Mouse (Mus musculus) myocyte (in vitro differentiated cells): ENCODE measurements around the gene Pitpna. TPM values are rescaled to one million over a fixed set of nuclear protein-coding genes. Genes with fewer than 3 reads are reported as not detected.
A peak's percentile ranks its signal among the peaks of the same experiment; 100 is the strongest.

Experiments used
- H3K27me3 ChIP-seq: one replicate; pipeline ENCODE4 v1.6.1; 2011; ENCODE audit not compliant: control insufficient read depth, insufficient read depth, insufficient read length
- H3K36me3 ChIP-seq: one replicate; pipeline ENCODE4 v1.6.1; 2011; ENCODE audit not compliant: control insufficient read depth, insufficient read depth
- H3K4me2 ChIP-seq: one replicate; pipeline ENCODE4 v1.6.1; 2011; ENCODE audit warnings: low read depth, control low read depth
- H3K4me3 ChIP-seq: one replicate; pipeline ENCODE4 v1.5.1; 2011; ENCODE audit warnings: mild to moderate bottlenecking, control low read depth, moderate library complexity
- H3K79me2 ChIP-seq: one replicate; pipeline ENCODE4 v1.6.1; 2011; ENCODE audit not compliant: control insufficient read depth, insufficient read depth
- H3ac ChIP-seq: one replicate; pipeline ENCODE4 v1.6.1; 2011; ENCODE audit not compliant: control insufficient read depth, insufficient read length
- CEBPB ChIP-seq: IDR thresholded peaks from 2 replicates; pipeline ENCODE4 v1.6.1; 2011; ENCODE audit warnings: mild to moderate bottlenecking, moderate library complexity; ENCODE audit not compliant: poor library complexity, insufficient read depth, severe bottlenecking
- E2F4 ChIP-seq: IDR thresholded peaks from one replicate; pipeline ENCODE4 v1.6.1; 2011; ENCODE audit warnings: mild to moderate bottlenecking, control low read depth, moderate library complexity; ENCODE audit not compliant: insufficient read depth
- MAX ChIP-seq: IDR thresholded peaks from one replicate; pipeline ENCODE4 v1.6.1; 2011; ENCODE audit warnings: low read depth, mild to moderate bottlenecking, control low read depth
- MYOD1 ChIP-seq, 3 experiments: IDR thresholded peaks; one replicate each; pipeline ENCODE4 v1.6.1; 2011; ENCODE audit warnings: control low read depth in 2 of 3, low read depth in 2 of 3, mild to moderate bottlenecking in 2 of 3, moderate library complexity in 1 of 3; ENCODE audit not compliant: insufficient read length in 2 of 3, control insufficient read depth in 1 of 3
- MYOG ChIP-seq, 3 experiments: IDR thresholded peaks; one replicate each; pipeline ENCODE4 v1.6.1; 2011; ENCODE audit warnings: control low read depth in 2 of 3, low read depth in 2 of 3, mild to moderate bottlenecking in 2 of 3; ENCODE audit not compliant: insufficient read length in 2 of 3, control insufficient read depth in 1 of 3, insufficient read depth in 1 of 3
- POLR2A ChIP-seq: IDR thresholded peaks from one replicate; pipeline ENCODE4 v1.6.1; 2011; ENCODE audit warnings: low read depth, mild to moderate bottlenecking, control low read depth, moderate library complexity; ENCODE audit not compliant: insufficient read length
- POLR2AphosphoS2 ChIP-seq: IDR thresholded peaks from one replicate; pipeline ENCODE4 v1.6.1; 2011; ENCODE audit warnings: low read depth, control low read depth; ENCODE audit not compliant: insufficient read length
- REST ChIP-seq: IDR thresholded peaks from one replicate; pipeline ENCODE4 v1.6.1; 2011; ENCODE audit warnings: mild to moderate bottlenecking, control low read depth, moderate library complexity; ENCODE audit not compliant: insufficient read depth, insufficient read length
- SRF ChIP-seq: IDR thresholded peaks from one replicate; pipeline ENCODE4 v1.6.1; 2011; ENCODE audit warnings: low read depth; ENCODE audit not compliant: control insufficient read depth, insufficient read length
- TCF12 ChIP-seq: IDR thresholded peaks from one replicate; pipeline ENCODE4 v1.6.1; 2011; ENCODE audit warnings: mild to moderate bottlenecking, control low read depth; ENCODE audit not compliant: poor library complexity, insufficient read depth, severe bottlenecking
- TCF3 ChIP-seq: IDR thresholded peaks from one replicate; pipeline ENCODE4 v1.6.1; 2011; ENCODE audit warnings: low read depth, control low read depth; ENCODE audit not compliant: insufficient read length
- USF1 ChIP-seq: IDR thresholded peaks from one replicate; pipeline ENCODE4 v1.6.1; 2011; ENCODE audit warnings: low read depth, mild to moderate bottlenecking, control low read depth, moderate library complexity
- polyA plus RNA-seq: library from polyadenylated mRNA; unstranded; fragments of >200 nt; fragmentation: generic; extraction: Trizol; gene quantifications from one replicate; pipeline ENCODE4 v1.2.1, GENCODE M21; 2012; ENCODE audit warnings: missing spikeins

The Pitpna gene
- polyA plus RNA-seq, 1 experiment, result 125 TPM

- Histone ChIP-seq H3K36me3 (peaks cover 23% of the 10 kb centered on the region), H3K4me3 (no peak overlapping the region)
Measured at GRCm38 (mm10) chr11:75620136-75620780, 32.4 kb downstream of the Pitpna start.

GRCm38 (mm10) chr11:75621426-75621825 lies 33.5 kb downstream of the Pitpna start:
- H3K36me3 ChIP-seq, result peaks cover 26% of the 10 kb centered on the region
- H3K4me3 ChIP-seq, result no peak overlapping the region
- H3K4me2 ChIP-seq, result peak overlapping the region; percentile 60
- no peak overlapping the region for H3ac ChIP-seq
- no peaks in the 10 kb centered on the region for H3K79me2 ChIP-seq
- no peaks in the 10 kb centered on the region for H3K27me3 ChIP-seq
- no peak for TF ChIP-seq TCF12
- TF ChIP-seq CEBPB, result no peak
- TF ChIP-seq MYOG (IDR thresholded peaks at IDR 0.05; ENCODE audit: control insufficient read depth in 1 of 3, insufficient read depth in 1 of 3, insufficient read length in 2 of 3, low read depth in 2 of 3), result no peak
- no peak for TF ChIP-seq REST
- TF ChIP-seq MYOD1 (IDR thresholded peaks at IDR 0.05; ENCODE audit: control insufficient read depth in 1 of 3, insufficient read length in 2 of 3, low read depth in 2 of 3), result no peak
- TF ChIP-seq E2F4, result no peak

More at GRCm38 (mm10) chr11:75620136-75620780, 32.4 kb downstream of the Pitpna start:
- TF ChIP-seq REST (no peak), USF1 (no peak), TCF3 (no peak), MYOD1 (IDR thresholded peaks at IDR 0.05; ENCODE audit: control insufficient read depth in 1 of 3, insufficient read length in 2 of 3, low read depth in 2 of 3) (peak; percentile 45 to 64 (median 60)), CEBPB (no peak), POLR2A (no peak), TCF12 (peak; percentile 25), SRF (peak; percentile 93), MAX (no peak), E2F4 (no peak), POLR2AphosphoS2 (peak; percentile 29), MYOG (IDR thresholded peaks at IDR 0.05; ENCODE audit: control insufficient read depth in 1 of 3, insufficient read depth in 1 of 3, insufficient read length in 2 of 3, low read depth in 2 of 3) (peak in 2 of 3 experiments; percentile 29 to 90)
- Histone ChIP-seq H3K79me2 (no peaks in the 10 kb centered on the region), H3ac (no peak overlapping the region), H3K4me2 (peak overlapping the region; percentile 60), H3K27me3 (no peaks in the 10 kb centered on the region)

- no peak overlapping the region for H3K4me3 ChIP-seq
- no peaks in the 10 kb centered on the region for H3K79me2 ChIP-seq
Measured at GRCm38 (mm10) chr11:75622588-75623329, 34.9 kb downstream of the Pitpna start.

GRCm38 (mm10) chr11:75624102-75624554 lies 36.2 kb downstream of the Pitpna start:
- H3ac ChIP-seq, result no peak overlapping the region
- no peaks in the 10 kb centered on the region for H3K27me3 ChIP-seq
- no peak for TF ChIP-seq MYOG (IDR thresholded peaks at IDR 0.05; ENCODE audit: control insufficient read depth in 1 of 3, insufficient read depth in 1 of 3, insufficient read length in 2 of 3, low read depth in 2 of 3)
- no peak for TF ChIP-seq USF1
- TF ChIP-seq TCF12, result no peak
- TF ChIP-seq E2F4, result no peak
- TF ChIP-seq MYOD1 (IDR thresholded peaks at IDR 0.05; ENCODE audit: control insufficient read depth in 1 of 3, insufficient read length in 2 of 3, low read depth in 2 of 3), result no peak
- no peak for TF ChIP-seq CEBPB
- no peak for TF ChIP-seq TCF3
- TF ChIP-seq REST, result no peak
- TF ChIP-seq MAX, result no peak
- TF ChIP-seq POLR2A, result no peak
- no peak for TF ChIP-seq POLR2AphosphoS2
- no peak for TF ChIP-seq SRF
- H3K36me3 ChIP-seq, result peaks cover 22% of the 10 kb centered on the region
- no peak overlapping the region for H3K4me3 ChIP-seq
- H3K4me2 ChIP-seq, result peak overlapping the region; percentile 9
- no peaks in the 10 kb centered on the region for H3K79me2 ChIP-seq

More at GRCm38 (mm10) chr11:75622588-75623329, 34.9 kb downstream of the Pitpna start:
- Histone ChIP-seq H3K36me3 (peaks cover 28% of the 10 kb centered on the region), H3ac (no peak overlapping the region), H3K27me3 (no peaks in the 10 kb centered on the region), H3K4me2 (peak overlapping the region; percentile 49)
- peak; percentile 5 to 51 (median 43) for TF ChIP-seq MYOD1 (IDR thresholded peaks at IDR 0.05; ENCODE audit: control insufficient read depth in 1 of 3, insufficient read length in 2 of 3, low read depth in 2 of 3)
- TF ChIP-seq TCF12, result no peak
- no peak for TF ChIP-seq CEBPB
- TF ChIP-seq MYOG (IDR thresholded peaks at IDR 0.05; ENCODE audit: control insufficient read depth in 1 of 3, insufficient read depth in 1 of 3, insufficient read length in 2 of 3, low read depth in 2 of 3), result peak in 1 of 3 experiments; percentile 54
